Mouse (Mus musculus) layer of hippocampus, postnatal 10 days (tissue): ENCODE data around the gene Mmp10. TPM values are rescaled to one million over a fixed set of nuclear protein-coding genes. Genes with fewer than 3 reads are reported as not detected.
A peak's percentile ranks its signal among the peaks of the same experiment; 100 is the strongest.

Experiments used
- DNase-seq, 2 experiments: peaks; one replicate each; pipeline ENCODE4 v3.0.0; 2021; ENCODE audit warnings: low spot score in 2 of 2
- long read RNA-seq: library from polyadenylated mRNA; stranded (forward); transcript quantifications from one replicate; pipeline ENCODE4 v2.0.0, GENCODE M21; 2023
- total RNA-seq, 2 experiments: library from RNA; stranded (reverse); gene quantifications; 2 replicates each; pipeline ENCODE4 v1.2.3; 2021

Gene Mmp10
- not detected for total RNA-seq
- long read RNA-seq, result 0 reads

GRCm38 (mm10) chr9:7502051-7502450, at the start of gene Mmp10:
Mmp10 (plus strand) TSS chr9:7502352.
- no peak for DNase-seq

DNA sequence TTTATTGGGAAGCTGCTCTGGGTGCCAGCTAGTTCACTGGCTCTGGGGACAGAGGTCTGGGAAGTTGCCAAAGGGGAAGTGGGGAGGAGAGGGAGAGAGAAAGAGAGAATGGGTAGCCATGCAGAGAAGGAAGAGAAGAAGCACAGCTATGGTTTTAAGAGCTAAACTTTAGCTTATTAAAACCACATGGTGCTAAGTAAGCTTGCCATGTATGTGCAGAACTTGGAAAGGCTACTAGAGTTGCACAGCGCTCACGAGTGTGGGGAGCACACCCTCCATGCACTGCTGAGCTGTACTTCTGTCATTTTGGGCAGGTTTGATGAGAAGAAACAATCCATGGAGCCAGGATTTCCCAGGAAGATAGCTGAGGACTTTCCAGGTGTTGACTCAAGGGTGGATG, 48.9 kb upstream of the Mmp10 start:
- no peak for DNase-seq

DNA sequence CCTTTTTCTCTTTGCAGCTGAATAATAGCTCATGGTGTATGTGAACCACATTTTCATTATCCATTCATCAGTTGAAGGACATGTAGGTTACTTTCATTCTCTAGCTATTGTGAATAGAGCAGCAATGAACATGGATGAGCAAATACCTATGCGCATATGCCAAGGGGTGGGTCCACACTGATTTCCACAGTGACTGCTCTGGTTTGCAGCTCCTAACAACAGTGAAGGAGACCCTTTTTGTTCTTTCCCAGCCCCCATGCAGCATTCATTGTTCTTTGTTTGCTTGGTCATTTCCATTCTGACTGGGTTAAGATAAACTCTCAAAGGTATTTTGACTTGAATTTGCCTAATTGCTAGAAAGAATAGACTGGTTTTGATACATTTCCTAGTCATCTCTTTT, 31.9 kb upstream of the Mmp10 start:
- no peak for DNase-seq

DNA sequence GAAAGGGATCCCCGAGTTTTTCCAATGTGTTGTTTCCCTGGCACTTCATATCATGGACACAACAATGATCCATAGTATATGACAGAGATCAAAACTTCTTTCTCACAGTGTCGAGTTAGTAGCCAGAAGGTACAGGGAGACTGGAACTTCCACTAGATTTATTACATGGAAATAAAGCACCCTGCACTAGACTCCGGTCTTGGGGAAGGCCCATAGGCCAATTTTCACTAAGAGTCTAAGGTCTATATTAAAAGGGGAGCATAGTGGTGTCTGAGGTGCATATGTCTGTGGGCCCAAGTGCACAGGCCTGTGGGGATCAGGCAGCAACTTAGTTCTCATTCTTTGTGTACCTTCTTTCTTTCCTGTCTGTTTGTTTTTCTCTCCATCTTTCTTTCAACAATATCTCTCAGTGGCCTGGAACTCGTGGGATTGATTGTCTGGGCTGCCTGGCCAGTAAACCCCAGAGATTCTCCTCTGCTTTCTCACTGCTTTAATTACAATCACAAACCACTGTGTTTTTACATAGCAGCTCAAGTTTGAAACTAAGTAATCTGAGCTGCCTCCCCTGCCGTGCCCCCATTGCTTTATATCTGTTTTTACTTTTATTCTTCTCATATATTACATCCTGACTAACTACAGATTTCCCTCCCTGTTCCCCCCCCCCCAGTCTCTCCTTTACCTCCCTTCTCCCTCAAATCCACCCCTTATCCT, 18.3 kb upstream of the Mmp10 start:
- DNase-seq, result no peak

GRCm38 (mm10) chr9:7501138-7501537, 1.0 kb upstream of the Mmp10 start:
- DNase-seq, result no peak

- DNase-seq, result no peak
Measured at GRCm38 (mm10) chr9:7507321-7507876, 5.2 kb downstream of the Mmp10 start.

GRCm38 (mm10) chr9:7509619-7510233, 7.6 kb downstream of the Mmp10 start:
- DNase-seq, result no peak

DNA sequence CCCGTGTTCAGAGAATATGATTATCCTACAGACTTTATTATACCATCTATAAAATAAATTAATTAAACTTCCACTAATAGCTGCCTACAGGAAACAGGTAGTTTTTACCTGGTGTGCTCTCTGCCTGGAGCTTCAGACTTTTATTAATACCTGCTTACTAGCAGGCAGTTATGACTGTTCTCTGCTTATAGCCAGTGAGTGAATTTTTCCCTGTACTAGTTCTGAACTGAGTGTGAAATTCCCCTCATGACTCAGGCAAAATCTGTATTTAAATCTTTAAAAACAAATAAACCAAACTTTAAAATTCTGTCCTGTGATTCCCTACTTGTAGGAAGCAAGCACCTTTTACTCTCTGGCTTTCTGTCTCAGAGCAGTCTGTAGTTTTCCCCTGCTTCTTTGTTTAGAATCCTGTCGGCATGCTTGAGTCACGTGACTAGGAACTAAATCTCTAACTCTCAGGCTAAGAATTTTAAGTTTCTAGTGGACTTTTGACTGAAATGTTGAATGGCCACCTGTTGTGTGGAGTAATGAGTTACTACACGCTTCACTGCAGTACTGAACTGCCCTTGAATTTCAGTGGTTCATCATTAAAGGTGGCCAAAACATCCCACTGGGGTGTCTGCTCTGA, 15.9 kb downstream of the Mmp10 start:
- DNase-seq, result no peak

- no peak for DNase-seq
Measured at GRCm38 (mm10) chr9:7526255-7526940, 24.2 kb downstream of the Mmp10 start.

GRCm38 (mm10) chr9:7542763-7543162, 40.6 kb downstream of the Mmp10 start:
- no peak for DNase-seq

GRCm38 (mm10) chr9:7544923-7545457, 42.8 kb downstream of the Mmp10 start:
- no peak for DNase-seq

DNA sequence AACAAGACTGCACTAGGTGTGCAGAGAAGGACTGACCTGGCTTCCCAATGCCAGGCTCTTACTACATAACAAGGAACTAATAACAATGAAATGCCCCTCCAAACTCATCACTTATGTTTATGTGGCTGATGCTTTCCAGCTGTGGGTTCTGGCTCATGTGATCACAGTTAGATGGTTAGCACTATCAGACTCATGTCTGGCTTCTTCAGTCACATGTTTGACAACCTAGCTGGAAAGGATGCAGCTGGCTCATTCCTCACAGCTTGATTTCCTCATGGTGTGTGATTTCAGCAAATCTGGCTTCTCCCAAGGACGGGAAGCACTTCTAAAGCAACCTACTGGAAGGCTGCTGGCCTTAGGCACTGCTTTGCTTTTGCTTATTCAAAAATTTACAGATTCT, 43.3 kb downstream of the Mmp10 start:
- no peak for DNase-seq

GRCm38 (mm10) chr9:7545920-7546319, 43.8 kb downstream of the Mmp10 start:
- DNase-seq, result no peak

GRCm38 (mm10) chr9:7551943-7552342, 49.8 kb downstream of the Mmp10 start:
- no peak for DNase-seq

DNA sequence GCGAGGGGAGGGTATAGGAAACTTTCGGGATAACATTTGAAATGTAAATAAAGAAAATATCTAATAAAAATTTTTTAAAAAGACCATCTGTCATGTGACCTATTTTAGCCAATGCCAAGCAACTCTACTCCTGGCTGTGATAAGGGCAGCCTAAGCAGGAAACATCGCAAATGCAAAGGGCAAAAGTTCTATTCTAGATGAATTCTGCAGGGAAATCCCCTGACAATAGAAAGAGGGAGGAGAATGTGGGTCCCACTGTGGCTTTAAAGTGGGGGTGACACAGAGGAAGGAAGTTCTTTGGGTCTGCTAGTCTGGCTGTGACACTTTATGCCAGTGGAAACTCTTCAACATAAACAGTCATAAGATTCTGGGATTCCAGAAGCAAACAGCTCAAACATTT, 51.4 kb downstream of the Mmp10 start:
- DNase-seq, result no peak

GRCm38 (mm10) chr9:7554382-7554781, 52.2 kb downstream of the Mmp10 start:
- peak; percentile 13 to 17 for DNase-seq

DNA sequence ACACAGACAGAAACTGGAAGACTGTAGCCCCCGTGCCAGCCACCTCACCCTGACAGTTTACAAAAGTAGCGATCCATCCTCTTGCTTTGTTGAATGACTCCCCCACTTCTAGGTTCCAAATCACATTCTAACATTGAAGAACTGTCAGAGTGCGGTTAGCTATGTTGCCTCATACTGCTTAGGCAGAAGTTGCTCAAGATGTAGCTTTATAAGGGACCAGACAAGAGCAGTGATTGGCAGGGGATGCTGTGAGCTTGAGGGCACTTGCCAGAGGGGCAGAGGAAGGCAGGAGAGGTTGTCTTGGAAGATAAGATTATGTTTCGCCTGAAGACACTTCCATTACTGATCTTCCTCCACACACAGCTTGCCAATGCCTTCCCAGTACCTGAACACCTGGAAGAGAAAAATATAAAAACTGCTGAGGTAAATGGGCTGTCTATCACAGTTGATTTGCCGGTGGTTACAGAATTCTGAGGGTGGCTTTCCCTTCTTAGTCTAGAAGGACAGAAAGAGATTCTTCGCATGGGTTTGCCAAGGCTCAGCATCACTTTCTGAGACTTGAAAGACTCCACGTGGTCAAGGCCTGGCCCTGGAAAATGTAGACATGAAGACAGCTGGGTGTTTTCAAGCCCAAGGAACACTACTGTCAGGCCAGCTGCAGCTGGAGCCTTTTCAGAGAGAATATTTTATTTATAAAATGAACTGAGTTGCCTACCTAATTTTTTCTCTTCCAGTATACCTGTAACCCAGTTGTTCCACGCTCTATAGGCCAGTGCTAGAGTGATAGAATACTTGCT, 56.3 kb downstream of the Mmp10 start, which contains the start of gene Mmp8:
Gene Mmp8, plus strand, starts transcription at position 236 of the 797 bp plus-strand sequence.
- DNase-seq, result no peak
